Comparison of ENCODE assay signal across 8 mouse cellular contexts in the genomic region with DNA sequence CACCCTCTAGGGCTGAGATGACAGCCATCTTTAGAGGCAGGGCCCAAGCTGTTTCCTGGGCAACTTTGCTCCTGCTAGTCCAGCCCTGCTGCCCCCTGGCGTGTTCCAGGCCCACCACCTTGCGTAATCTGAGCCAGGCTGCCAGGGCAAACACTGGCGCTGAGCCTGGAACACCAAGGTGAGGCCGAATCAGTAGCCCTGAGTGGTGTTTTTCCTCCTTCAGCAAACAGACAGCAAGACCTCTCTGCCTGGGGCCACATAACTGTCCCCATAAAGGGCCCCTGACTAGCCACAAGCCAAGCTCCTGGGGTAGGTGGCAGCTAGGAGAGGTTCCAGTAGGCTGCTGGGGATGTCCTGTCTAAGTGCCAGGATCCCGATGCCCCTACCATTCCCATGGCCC. TPM values are rescaled to one million over a fixed set of nuclear protein-coding genes. Genes with fewer than 3 reads are reported as not detected.
A peak's percentile ranks its signal among the peaks of the same experiment; 100 is the strongest.
DNase-seq lines count a peak whose midpoint lies in the region; ATAC-seq lines count a peak whose summit lies in the region.

No protein-coding gene starts in this region.

- no peak overlapping the region for H3K4me3 ChIP-seq in midbrain, embryonic 15.5 days
- H3K4me3 ChIP-seq in midbrain, embryonic 13.5 days (replicated peaks): no peak overlapping the region
- peak overlapping the region; percentile 94 for H3K4me3 ChIP-seq in heart, embryonic 15.5 days
- no peak overlapping the region for H3K4me3 ChIP-seq in limb, embryonic 15.5 days
- H3K4me3 ChIP-seq in stomach, embryonic 15.5 days (replicated peaks): no peak overlapping the region

- H3K9me3 ChIP-seq in midbrain, embryonic 15.5 days: no peaks in the 10 kb centered on the region
- no peaks in the 10 kb centered on the region for H3K9me3 ChIP-seq in midbrain, embryonic 13.5 days
- H3K9me3 ChIP-seq in heart, embryonic 15.5 days (replicated peaks): no peaks in the 10 kb centered on the region
- H3K9me3 ChIP-seq in limb, embryonic 15.5 days: no peaks in the 10 kb centered on the region
- no peaks in the 10 kb centered on the region for H3K9me3 ChIP-seq in stomach, embryonic 15.5 days

- peaks cover 26% of the 10 kb centered on the region for H3K4me1 ChIP-seq in midbrain, embryonic 15.5 days
- H3K4me1 ChIP-seq in midbrain, embryonic 13.5 days (replicated peaks): peaks cover 36% of the 10 kb centered on the region
- peaks cover 54% of the 10 kb centered on the region for H3K4me1 ChIP-seq in heart, embryonic 15.5 days (replicated peaks)
- peaks cover 44% of the 10 kb centered on the region for H3K4me1 ChIP-seq in limb, embryonic 15.5 days
- H3K4me1 ChIP-seq in stomach, embryonic 15.5 days: peaks cover 19% of the 10 kb centered on the region

- peaks cover 12% of the 10 kb centered on the region for H3K36me3 ChIP-seq in midbrain, embryonic 15.5 days (replicated peaks)
- H3K36me3 ChIP-seq in midbrain, embryonic 13.5 days: peaks cover 26% of the 10 kb centered on the region
- H3K36me3 ChIP-seq in heart, embryonic 15.5 days: peaks cover 19% of the 10 kb centered on the region
- peaks cover 31% of the 10 kb centered on the region for H3K36me3 ChIP-seq in limb, embryonic 15.5 days
- H3K36me3 ChIP-seq in stomach, embryonic 15.5 days: peaks cover 23% of the 10 kb centered on the region

- WGBS in midbrain, embryonic 15.5 days: 52% methylated on average over 5 of the region's 5 CpGs
- 61% methylated on average over 5 of the region's 5 CpGs for WGBS in midbrain, embryonic 13.5 days
- 49% methylated on average over 5 of the region's 5 CpGs for WGBS in heart, embryonic 15.5 days
- WGBS in limb, embryonic 15.5 days: 42% methylated on average over 5 of the region's 5 CpGs
- WGBS in stomach, embryonic 15.5 days: 61% methylated on average over 5 of the region's 5 CpGs

- DNase-seq in cerebellum, adult 9-10 months: peak; percentile 84
- no peak for DNase-seq in spleen, adult 12 weeks (ENCODE audit: low spot score)
- DNase-seq in spleen, adult 18-20 months: no peak

- H3K4me2 ChIP-seq in midbrain, embryonic 15.5 days: peak overlapping the region; percentile 15
- no peak overlapping the region; the same call in 1 of the 2 replicates for H3K4me2 ChIP-seq in midbrain, embryonic 13.5 days (replicated peaks)
- peak overlapping the region; percentile 72 for H3K4me2 ChIP-seq in heart, embryonic 15.5 days
- H3K4me2 ChIP-seq in limb, embryonic 15.5 days: peak overlapping the region; percentile 85
- peak overlapping the region; percentile 94; the same call in 1 of the 2 replicates for H3K4me2 ChIP-seq in stomach, embryonic 15.5 days

- H3K27me3 ChIP-seq in midbrain, embryonic 15.5 days (replicated peaks): no peaks in the 10 kb centered on the region; the same call in 1 of the 2 replicates
- H3K27me3 ChIP-seq in midbrain, embryonic 13.5 days: peaks cover 18% of the 10 kb centered on the region
- H3K27me3 ChIP-seq in heart, embryonic 15.5 days: no peaks in the 10 kb centered on the region
- no peaks in the 10 kb centered on the region for H3K27me3 ChIP-seq in limb, embryonic 15.5 days
- no peaks in the 10 kb centered on the region for H3K27me3 ChIP-seq in stomach, embryonic 15.5 days (replicated peaks)

- ATAC-seq in midbrain, embryonic 15.5 days (replicated peaks): no peak
- ATAC-seq in midbrain, embryonic 13.5 days: no peak
- ATAC-seq in heart, embryonic 15.5 days (replicated peaks; ENCODE audit: insufficient number of reproducible peaks, insufficient read depth, low FRiP score, low read depth): no peak
- no peak for ATAC-seq in limb, embryonic 15.5 days (ENCODE audit: insufficient number of reproducible peaks, low FRiP score, low TSS enrichment, low read depth)
- no peak for ATAC-seq in stomach, embryonic 15.5 days (ENCODE audit: insufficient read depth, low FRiP score, low read depth)

- H3K27ac ChIP-seq in midbrain, embryonic 15.5 days: no peak overlapping the region
- no peak overlapping the region for H3K27ac ChIP-seq in midbrain, embryonic 13.5 days
- H3K27ac ChIP-seq in heart, embryonic 15.5 days: peak overlapping the region; percentile 94
- H3K27ac ChIP-seq in limb, embryonic 15.5 days: peak overlapping the region; percentile 92
- H3K27ac ChIP-seq in stomach, embryonic 15.5 days: peak overlapping the region; percentile 11; the same call in 1 of the 2 replicates

- H3K9ac ChIP-seq in midbrain, embryonic 15.5 days: no peak overlapping the region
- no peak overlapping the region for H3K9ac ChIP-seq in midbrain, embryonic 13.5 days (replicated peaks)
- H3K9ac ChIP-seq in heart, embryonic 15.5 days: peak overlapping the region; percentile 98; the same call in 1 of the 2 replicates
- H3K9ac ChIP-seq in limb, embryonic 15.5 days: no peak overlapping the region
- no peak overlapping the region for H3K9ac ChIP-seq in stomach, embryonic 15.5 days

RNA-seq across cellular contexts. Expression of a gene that starts 5.1 kb away (rescaled TPM):
- 5.7 and 6.3 TPM in 2 replicates for polyA plus RNA-seq in midbrain, embryonic 15.5 days (2015; fragmentation: Nextera tagmentation; extraction: Ambion mirVana)
- 3.2 and 3.6 TPM in 2 replicates for polyA plus RNA-seq in midbrain, embryonic 13.5 days (2015; fragmentation: Nextera tagmentation; extraction: Ambion mirVana)
- 16.0 and 18.2 TPM in 2 replicates for polyA plus RNA-seq in heart, embryonic 15.5 days (2015; fragmentation: Nextera tagmentation; extraction: Ambion mirVana)
- polyA plus RNA-seq in limb, embryonic 15.5 days (2015; fragmentation: Nextera tagmentation; extraction: Ambion mirVana): 12.8 and 13.7 TPM in 2 replicates
- 11.6 and 12.5 TPM in 2 replicates for polyA plus RNA-seq in stomach, embryonic 15.5 days (2015; fragmentation: Nextera tagmentation; extraction: Ambion mirVana)

RNA-seq across cellular contexts. Expression of a gene that starts 12.4 kb away (rescaled TPM):
- 4.4 and 4.8 TPM in 2 replicates for polyA plus RNA-seq in midbrain, embryonic 15.5 days (2015; fragmentation: Nextera tagmentation; extraction: Ambion mirVana)
- polyA plus RNA-seq in midbrain, embryonic 13.5 days (2015; fragmentation: Nextera tagmentation; extraction: Ambion mirVana): 3.0 and 5.0 TPM in 2 replicates
- polyA plus RNA-seq in heart, embryonic 15.5 days (2015; fragmentation: Nextera tagmentation; extraction: Ambion mirVana): 10.9 and 14.4 TPM in 2 replicates
- 14.8 and 15.8 TPM in 2 replicates for polyA plus RNA-seq in limb, embryonic 15.5 days (2015; fragmentation: Nextera tagmentation; extraction: Ambion mirVana)
- polyA plus RNA-seq in stomach, embryonic 15.5 days (2015; fragmentation: Nextera tagmentation; extraction: Ambion mirVana): 12.5 and 13.5 TPM in 2 replicates

RNA-seq across cellular contexts. Expression of a gene that starts 28.9 kb away (rescaled TPM):
- polyA plus RNA-seq in midbrain, embryonic 15.5 days (2015; fragmentation: Nextera tagmentation; extraction: Ambion mirVana): 26.4 and 28.2 TPM in 2 replicates
- polyA plus RNA-seq in midbrain, embryonic 13.5 days (2015; fragmentation: Nextera tagmentation; extraction: Ambion mirVana): 19.4 and 21.3 TPM in 2 replicates
- polyA plus RNA-seq in heart, embryonic 15.5 days (2015; fragmentation: Nextera tagmentation; extraction: Ambion mirVana): 15.1 and 21.1 TPM in 2 replicates
- polyA plus RNA-seq in limb, embryonic 15.5 days (2015; fragmentation: Nextera tagmentation; extraction: Ambion mirVana): 15.7 and 17.6 TPM in 2 replicates
- polyA plus RNA-seq in stomach, embryonic 15.5 days (2015; fragmentation: Nextera tagmentation; extraction: Ambion mirVana): 16.3 and 16.4 TPM in 2 replicates

RNA-seq across cellular contexts. Expression of a gene that starts 57.2 kb away (rescaled TPM):
- 22.1 and 26.4 TPM in 2 replicates for polyA plus RNA-seq in midbrain, embryonic 15.5 days (2015; fragmentation: Nextera tagmentation; extraction: Ambion mirVana)
- polyA plus RNA-seq in midbrain, embryonic 13.5 days (2015; fragmentation: Nextera tagmentation; extraction: Ambion mirVana): 22.6 and 26.4 TPM in 2 replicates
- polyA plus RNA-seq in heart, embryonic 15.5 days (2015; fragmentation: Nextera tagmentation; extraction: Ambion mirVana): 16.1 and 17.4 TPM in 2 replicates
- polyA plus RNA-seq in limb, embryonic 15.5 days (2015; fragmentation: Nextera tagmentation; extraction: Ambion mirVana): 18.4 and 19.4 TPM in 2 replicates
- polyA plus RNA-seq in stomach, embryonic 15.5 days (2015; fragmentation: Nextera tagmentation; extraction: Ambion mirVana): 16.4 and 20.1 TPM in 2 replicates

RNA-seq across cellular contexts. Expression of a gene that starts 59.3 kb away (rescaled TPM):
- polyA plus RNA-seq in midbrain, embryonic 15.5 days (2015; fragmentation: Nextera tagmentation; extraction: Ambion mirVana): 60.2 and 62.0 TPM in 2 replicates
- polyA plus RNA-seq in midbrain, embryonic 13.5 days (2015; fragmentation: Nextera tagmentation; extraction: Ambion mirVana): 52.5 and 58.6 TPM in 2 replicates
- polyA plus RNA-seq in heart, embryonic 15.5 days (2015; fragmentation: Nextera tagmentation; extraction: Ambion mirVana): 16.6 and 21.5 TPM in 2 replicates
- polyA plus RNA-seq in limb, embryonic 15.5 days (2015; fragmentation: Nextera tagmentation; extraction: Ambion mirVana): 51.4 and 51.7 TPM in 2 replicates
- polyA plus RNA-seq in stomach, embryonic 15.5 days (2015; fragmentation: Nextera tagmentation; extraction: Ambion mirVana): 35.5 and 38.3 TPM in 2 replicates

Comparison
In these comparisons a context has a peak if more than half of its experiments do, and no peak if none do; other contexts are left out.
1. H3K27ac ChIP-seq: peak in heart, embryonic 15.5 days (single experiment), limb, embryonic 15.5 days (single experiment) and stomach, embryonic 15.5 days (single experiment); none in midbrain, embryonic 15.5 days (single experiment) and midbrain, embryonic 13.5 days (single experiment).